Mouse (Mus musculus) monocyte, adult 2 months (primary cell): ENCODE results near the gene Gsto2.
A peak's percentile ranks its signal among the peaks of the same experiment; 100 is the strongest.

Source experiments
- DNase-seq, 2 experiments: peaks; one replicate each; pipeline ENCODE4 v3.0.0; 2022; ENCODE audit warnings: low spot score in 2 of 2, low read depth in 1 of 2

The Gsto2 gene

DNA sequence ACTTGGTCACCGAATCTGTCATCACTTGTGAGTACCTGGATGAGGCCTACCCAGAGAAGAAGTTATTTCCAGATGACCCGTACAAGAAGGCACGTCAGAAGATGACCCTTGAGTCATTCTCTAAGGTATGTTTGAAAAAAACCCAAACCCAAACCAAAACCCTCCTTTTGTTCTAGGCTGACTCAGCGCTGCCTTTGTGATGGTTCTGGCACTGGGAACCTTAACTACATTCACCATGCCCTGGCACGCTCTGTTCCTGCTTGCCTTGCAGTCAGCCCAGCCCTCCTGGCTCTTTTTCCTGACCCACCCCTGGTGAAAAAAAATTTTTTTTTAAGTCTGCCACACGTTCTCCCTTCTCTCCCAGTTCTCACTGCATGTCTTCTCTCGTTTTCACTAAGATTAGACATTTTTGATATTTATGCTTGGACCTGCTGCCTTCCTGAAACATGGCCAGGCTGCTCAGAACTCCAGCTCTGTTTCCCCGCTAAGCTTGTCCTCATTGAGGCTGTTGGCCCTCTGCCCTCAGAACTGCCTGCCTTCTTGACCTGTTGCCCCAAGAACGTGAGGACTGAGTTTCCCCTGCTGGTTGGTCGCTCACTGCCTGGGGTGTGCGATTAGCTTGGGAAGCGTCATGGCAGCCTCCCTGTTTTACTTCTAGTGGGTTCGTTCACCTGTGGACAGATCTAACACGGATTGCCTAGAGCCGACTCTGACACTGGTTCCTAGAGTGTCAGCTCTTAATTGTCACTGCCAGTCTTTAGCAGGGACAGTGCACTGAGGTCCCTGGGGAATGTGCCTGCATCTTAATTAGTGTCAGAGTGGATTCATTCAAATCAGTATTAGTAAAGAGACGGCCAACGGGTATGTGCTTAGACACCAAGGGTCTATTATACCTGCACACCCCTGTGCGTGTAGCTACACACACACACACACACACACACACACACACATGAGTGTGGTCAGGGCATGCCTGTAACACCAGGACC lies 7.1 kb upstream of the Gsto2 start:
- no peak for DNase-seq

DNA sequence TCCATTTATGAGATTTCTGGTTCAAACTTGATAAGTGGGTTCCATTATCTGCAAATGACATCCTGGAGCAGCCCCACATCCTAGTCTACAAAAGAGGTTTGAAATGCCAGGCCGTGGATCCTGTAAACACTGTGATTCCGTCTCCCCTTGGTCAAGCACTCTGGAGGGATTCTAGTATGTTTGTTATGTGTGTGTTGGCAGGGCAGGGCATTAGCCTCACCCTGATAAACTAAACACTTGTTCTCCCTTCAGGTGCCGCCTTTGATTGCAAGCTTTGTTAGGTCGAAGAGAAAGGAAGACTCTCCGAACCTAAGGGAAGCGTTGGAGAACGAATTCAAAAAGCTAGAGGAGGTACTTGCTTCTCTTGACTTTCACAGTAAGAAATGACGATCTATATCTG lies 6.2 kb upstream of the Gsto2 start:
- no peak for DNase-seq

DNA sequence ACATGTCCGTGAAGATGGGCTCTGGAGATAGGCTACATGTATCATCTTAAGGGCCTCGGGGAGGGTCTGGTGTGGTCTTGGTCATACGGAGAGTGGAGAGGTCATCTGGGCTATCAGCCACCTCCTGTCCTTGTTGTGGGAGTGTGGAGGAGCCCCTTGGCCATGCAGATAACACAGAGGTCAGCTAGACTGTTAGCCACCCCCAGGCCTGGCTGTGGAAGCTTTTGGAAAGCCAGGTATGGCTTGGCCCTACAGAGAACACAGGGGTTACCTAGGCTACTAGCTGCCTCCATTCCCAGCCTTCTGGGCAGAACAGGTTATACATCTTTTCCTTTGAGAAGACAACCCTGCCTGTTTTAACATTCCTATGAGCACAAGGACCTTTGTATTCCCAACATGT lies 2.8 kb upstream of the Gsto2 start:
- DNase-seq = no peak

DNA sequence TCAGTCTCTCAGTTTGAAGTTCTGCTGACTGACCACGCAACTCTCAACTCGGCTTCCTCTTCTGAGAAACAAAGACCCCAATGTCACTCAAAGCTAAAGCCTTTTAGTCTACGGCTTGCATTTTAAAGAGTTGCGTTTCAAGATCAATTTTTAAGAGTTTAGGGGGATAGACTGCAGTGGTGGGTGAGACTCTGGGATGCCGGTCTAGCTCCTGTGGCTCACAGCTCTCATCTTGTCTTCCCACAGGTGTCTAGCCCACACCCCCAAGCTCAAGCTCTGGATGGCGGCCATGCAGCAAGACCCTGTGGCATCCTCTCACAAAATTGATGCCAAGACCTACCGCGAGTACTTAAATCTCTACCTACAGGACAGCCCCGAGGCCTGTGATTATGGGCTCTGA lies 1.3 kb upstream of the Gsto2 start:
- no peak for DNase-seq

DNA sequence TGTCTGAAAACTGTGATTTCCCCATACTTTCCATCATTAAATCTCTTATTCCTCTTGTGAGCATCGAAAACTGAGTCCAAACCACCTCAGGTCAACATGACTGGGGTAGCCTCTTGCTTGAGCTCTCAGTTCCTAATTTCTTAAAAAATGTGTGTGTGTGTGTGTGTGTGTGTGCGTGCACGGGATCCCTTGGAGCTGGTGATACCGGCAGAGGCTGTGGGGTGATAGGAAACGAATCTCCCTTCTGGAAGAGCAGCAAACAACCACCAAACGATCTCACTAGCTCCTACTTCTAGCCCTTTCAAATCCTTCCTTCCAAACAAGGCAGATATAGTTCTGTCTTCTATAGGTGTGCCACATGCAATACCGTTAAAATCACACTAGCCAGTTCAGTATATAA lies 613 bp upstream of the Gsto2 start:
- DNase-seq = no peak

DNA sequence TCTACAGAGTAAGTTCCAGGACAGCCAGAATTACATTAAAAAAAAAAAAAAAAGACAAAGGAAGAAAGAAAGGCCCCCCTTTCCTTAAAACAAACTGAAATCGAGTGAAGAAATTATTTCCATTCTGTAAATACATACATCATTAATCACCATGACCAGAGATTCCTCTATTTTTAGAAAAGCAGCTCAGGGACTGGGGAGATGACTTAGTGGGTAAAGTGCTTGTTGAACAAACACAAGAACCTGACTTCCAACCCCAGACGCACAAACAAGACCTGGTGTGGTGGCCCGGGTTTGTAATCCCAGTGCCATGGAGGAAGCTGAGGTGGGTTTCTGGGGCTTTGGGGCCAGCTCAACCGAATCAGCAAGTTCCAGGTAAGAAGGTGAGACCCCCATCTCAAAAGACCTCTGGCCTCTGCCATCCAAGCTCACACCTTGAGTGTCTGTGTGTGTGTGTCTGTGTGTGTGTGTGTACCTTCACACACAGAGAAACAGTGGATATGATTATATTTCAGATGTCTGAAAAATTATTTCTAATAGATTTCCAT lies 2.4 kb downstream of the Gsto2 start:
- no peak for DNase-seq

DNA sequence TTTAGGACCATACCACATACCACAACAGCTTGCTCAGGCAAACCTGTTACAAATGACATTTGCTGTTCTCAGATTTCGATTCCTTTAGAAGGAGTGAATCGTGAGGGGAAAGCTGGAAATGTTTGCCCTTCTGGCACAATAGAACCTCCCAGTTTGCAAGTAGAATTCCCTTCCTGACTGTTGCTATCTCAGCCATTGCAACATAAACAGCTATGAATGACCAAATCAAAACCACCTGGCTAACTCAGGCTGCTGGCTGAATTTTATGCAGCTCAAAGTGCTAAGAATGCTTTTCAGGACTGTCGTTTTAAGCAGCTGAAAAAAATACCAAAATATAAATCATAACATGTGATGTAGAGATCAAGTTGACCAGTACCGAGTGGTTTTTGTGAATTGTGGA lies 3.6 kb downstream of the Gsto2 start:
- DNase-seq = no peak

DNA sequence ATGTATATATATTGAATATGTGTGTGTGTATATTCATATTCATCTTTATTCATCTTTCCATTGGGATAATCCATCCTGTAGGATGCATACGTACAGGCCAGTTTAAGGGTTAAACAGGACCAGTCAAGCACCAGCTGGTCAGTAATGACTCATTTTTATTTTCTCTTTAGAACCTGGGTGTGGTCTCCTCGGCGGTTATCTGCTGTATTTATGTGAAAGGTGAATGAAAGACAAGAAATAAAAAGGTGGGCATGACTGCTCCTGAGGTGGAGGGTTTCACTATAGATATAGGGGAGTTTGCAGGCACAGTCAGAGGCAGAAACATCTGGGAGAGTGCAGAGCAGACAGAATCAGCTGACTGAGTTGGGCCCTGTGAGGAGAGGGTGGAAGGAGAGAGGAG lies 4.2 kb downstream of the Gsto2 start:
- DNase-seq = no peak

DNA sequence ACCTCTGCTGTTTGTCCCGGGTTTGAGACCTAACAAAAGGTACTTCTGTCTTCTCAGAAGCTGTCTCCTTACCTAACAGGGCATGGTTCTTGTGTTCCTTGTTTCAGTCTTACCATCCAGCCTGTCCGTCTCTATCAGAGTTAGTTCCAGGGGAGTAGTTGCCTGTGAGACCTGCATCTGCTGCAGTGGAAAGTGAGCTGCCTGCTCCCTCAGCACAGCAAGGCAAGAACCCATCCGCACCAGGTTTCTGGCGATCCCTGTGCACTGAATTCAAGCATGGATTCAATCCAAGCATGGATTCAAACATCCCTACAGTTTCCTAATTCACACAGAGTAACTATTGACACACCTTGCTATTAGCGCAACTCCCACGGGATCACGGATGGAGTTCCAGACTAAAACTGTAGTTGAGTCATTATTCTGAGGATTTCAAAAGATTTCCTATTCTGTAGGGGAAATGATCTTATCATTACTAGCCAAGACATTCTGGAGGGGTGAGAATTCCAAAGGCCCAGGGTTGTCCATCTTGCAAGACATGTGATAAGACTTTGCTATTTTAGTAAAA lies 4.8 kb downstream of the Gsto2 start:
- DNase-seq = no peak

DNA sequence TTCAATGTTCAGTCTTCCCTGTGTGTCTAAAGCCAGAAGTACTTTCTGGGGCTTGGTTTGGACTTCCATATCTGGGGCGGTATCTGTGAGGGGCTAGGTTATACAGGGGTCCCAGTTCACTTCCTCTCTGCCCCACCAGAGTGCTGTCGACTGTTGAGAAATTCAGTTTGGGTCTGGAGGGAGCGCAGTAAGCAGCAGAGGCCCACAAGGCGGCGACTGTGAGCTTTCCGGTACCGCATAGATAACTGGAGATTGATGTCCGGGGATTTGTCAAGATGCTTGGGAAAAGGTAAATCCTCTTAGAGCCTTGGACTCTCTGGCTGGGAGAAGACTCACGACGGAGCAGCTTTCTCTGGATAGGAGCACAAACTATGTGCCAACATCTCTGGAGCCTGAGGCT lies 6.2 kb downstream of the Gsto2 start:
- no peak for DNase-seq

DNA sequence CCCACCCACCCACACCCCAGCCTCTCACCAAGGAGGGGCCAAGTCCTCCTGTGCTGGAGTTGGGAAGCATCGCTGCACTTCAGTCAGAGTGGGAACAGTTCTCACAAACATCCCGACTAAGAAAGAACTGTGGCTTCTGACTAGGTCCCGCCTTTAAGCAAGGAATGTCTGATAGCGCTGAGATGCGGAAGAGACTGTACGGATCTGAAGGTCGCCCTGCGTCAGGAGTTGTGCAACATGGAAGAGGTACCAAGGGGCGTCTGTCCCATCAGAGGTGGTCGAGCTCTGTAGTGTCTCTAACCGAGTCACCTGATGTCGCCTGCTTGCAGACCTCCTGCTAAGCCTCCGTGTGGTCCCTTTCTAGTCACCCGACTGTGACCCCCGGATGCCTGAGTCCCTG lies 10.9 kb downstream of the Gsto2 start:
- DNase-seq = no peak

DNA sequence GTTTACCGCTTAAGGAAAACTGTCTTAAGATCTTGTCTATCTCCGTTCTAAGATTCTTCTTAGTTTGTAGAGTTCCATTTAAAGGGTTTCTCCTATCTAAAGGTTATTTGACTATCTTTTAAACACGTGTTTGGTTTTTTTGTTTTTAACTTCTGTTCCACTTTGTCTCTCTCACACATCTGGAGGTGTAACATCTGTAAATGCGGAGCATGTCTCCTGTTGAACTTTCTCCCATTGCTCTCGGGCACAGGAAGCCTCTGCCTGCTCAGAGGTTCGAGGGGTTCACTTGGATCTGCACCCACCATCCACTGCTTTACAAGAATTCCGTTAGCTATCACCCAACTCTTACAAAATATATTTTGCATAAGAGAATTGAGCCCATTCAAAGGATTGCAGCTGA lies 16.2 kb downstream of the Gsto2 start:
- no peak for DNase-seq

DNA sequence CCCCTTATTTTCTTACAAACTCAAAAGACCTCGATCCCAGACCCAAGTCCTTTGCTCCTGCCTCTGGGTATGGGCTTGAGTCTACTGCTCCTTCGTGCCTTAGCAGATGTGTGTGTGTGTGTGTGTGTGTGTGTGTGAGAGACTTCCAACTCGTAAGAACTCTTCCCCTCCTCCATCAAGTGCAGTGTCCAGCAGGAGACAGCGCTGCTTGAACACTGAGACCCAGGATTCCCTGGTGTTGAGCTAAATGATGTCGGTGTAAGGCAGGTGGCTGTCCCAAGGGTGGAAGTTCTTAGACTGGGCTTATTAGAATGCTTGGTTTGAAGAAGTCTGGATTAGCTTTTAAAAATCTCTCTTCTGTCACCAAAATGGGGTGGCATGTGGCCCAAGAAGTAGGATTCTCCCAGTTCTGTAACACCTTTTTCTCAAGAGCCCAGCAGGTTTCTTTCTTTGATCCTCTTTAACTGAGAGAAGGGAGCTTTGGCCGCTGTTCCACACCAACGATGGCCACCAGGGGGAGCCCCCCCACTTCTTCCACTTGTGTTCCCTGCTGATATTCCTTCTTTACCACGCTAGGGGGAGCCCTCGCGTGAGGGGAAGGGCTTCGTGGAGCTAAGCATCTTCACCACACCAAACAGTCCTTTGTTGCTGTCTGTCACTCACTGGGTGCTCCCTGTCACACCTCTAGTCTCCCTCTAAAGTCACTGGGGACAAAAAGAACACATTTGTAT lies 17.0 kb downstream of the Gsto2 start:
- DNase-seq = peak in 1 of 2 experiments; percentile 77

DNA sequence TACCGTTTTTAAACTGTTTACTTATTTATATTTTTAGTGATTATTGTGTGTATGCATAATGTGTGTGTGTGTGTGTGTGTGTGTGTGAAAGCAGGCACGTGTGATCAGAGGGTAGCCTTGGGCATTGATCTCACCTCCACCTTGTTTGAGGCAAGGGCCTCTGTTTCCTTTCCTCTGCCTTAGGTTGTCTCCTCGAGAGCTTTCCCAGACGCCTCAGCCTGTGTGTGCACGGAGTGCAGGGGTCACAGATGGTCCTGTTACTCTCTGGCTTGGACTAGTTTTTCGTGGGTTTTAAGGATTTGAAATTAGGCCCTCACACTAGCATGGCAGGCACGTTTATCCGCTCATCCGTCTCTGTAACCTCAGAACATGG lies 17.5 kb downstream of the Gsto2 start:
- DNase-seq = no peak

DNA sequence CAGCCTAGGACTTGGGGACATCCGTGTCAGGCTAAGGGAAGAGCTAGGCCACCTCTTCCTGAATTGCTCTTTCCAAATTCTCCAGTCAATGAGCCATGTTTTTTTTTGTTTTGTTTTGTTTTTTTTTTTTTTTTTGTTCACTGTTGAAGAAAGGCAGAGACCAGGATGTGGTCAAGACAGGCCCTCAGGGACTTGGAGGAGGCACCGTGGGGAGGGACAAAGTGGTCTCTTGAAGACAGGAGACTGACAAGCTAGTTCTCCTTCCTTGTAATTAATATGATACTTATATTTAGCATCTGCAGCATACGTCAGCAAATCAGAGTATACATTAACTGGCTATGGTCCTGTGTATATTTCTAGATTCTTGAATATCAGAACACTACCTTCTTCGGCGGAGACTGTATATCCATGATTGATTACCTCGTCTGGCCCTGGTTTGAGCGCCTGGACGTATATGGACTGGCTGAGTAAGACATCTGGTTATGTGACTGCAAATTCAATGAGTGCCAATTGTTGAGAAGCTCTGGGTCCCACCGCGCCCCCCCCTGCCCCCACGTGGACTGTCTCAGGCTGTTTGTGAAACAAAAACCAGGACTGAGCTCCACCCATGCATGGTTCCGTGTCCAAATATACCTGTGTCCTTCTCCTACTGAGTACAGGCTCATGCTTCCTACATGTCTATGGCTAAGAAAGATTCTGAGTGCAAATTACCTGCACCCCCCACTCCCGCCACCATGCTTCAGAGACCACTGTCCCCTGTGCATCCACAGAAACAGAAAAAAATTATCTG lies 19.2 kb downstream of the Gsto2 start:
- DNase-seq = no peak

DNA sequence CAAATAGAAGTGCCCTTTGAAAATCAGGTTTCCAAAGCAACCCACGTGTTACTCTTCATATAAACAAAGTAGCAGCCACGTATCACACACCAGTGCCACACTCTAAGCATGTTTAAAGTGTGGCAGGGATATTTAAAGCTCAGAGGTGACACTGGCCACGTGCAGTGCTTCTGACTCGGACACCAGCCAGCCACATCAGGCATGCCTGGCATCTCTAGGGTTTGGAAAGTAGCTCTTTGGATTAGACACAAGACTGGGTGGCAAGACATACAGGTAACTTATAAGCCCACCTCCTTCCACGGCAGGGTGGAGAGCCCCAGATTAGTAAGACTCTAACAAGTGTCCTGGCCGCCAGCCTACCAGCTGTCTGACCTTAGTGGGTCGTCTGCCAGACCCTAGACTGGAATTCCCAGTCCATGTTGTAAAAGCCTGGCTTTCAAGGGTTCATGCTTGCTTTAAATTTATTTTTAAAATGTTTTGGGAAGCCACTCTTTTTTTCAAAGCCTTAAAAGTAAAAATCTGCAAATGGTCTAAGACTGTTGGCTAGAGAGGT lies 19.9 kb downstream of the Gsto2 start:
- no peak for DNase-seq

DNA sequence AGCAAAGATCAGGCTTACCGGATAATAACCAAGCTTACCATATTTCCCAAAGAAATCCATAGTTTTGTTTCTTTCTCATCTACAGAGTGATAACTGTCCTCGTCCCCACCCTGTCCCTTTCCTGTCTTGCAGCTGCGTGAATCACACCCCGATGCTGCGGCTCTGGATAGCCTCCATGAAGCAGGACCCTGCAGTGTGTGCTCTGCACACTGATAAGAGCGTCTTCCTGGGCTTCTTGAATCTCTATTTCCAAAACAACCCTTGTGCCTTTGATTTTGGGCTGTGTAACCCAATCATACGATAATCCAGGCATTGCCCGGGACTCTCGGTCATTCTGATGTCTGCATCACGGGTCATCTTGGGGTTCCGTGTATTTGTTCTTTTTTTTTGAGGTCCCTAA lies 20.6 kb downstream of the Gsto2 start:
- DNase-seq = no peak

DNA sequence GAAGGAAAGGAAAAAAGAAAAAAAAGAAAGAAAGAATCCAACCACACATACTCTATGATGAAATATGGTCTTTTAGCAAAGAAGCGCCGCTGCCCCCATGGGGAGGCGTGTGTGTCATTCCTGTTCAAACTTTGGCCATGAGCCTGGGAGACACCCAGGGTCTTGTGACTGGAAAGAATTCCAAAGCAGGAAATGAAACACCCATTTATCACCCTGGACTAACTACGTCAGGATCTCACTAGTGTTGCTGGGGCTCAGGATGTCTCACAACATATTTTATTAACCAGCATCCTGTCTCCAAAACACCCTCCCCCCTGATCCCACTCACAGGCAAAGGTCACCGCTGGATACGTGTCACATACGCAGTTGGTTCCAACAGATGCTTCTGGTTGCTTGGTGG lies 21.3 kb downstream of the Gsto2 start:
- DNase-seq = no peak

DNA sequence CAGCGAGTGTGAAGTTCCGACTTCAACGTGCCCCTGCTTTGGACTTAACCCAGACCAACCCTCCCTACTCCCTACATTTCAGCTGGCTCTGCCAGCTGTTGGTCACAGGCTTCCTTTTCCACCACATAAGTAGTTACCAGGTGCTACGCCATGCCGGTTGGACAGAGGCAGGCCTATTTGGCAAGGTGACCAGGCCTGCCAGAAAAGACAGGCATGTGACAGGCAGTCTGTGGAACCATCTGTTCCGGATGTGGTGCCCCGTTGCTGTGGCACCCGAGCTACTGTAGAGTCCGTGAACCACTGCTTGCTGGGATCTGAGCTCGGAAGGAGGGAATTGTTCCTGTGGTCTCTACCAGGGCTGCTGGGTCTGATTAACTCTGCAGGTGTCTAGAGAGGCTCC lies 22.1 kb downstream of the Gsto2 start:
- DNase-seq = peak in 1 of 2 experiments; percentile 12

DNA sequence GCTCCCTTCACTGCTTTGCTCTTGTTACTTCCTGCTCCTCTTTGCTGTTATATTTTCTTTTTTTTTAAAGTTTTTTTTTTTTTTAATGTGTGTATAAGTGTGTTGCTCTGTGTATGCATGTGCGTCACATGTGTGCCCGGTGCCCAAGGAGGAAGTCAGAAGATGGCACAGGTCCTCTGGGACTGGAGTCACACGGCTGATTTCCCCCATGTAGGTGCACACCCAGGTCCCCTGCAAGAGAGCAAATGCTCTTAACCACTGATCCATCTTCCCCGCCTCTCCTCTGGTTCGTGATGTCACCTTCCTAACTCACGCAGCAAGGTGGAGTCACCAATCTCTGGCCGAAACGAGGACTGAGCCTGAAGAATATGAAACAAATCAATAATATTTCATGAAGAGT lies 22.7 kb downstream of the Gsto2 start:
- no peak for DNase-seq
